Comparison of ENCODE assay signal across 8 mouse cellular contexts in the genomic region with DNA sequence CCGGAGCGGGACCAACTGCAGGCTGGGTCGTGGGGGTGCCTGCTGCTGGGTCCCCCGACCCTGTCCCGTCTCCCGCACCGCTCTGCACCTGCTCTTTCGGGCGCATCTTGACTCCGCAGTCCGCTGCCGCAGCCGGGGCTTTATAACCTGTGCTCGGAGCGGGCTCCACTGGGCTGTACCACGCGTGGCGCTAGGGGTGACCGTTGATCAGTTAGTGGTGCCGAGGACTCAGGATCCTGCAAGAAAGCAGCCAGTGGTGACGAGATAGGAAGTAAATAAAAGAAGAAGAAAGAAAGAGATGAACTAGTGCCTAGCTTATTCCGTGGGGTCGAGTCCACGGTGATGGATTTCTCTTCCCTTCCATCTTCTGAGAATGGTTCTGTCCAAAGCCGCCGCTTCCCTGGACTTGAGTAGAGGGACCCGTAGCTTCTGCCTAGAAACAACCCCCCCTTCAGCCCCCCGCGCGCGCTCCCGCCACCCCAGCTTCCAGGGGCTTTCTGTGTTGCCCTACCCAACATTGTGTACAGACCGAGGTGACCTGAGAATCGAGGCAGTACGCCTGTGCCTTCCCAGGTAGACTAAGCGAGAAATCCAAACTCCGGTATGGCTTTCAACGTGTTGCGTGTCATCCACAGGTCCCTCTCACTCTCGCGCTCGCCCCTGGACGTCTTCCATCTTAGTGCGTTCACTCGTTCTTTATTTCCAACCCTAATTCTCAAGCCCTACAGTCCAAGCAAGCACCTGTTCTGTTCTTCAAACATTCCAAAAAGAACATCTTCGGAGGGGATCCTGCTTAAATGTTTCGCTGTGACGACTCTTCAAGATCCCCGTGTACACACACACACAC. TPM values are rescaled to one million over a fixed set of nuclear protein-coding genes. Genes with fewer than 3 reads are reported as not detected.
A peak's percentile ranks its signal among the peaks of the same experiment; 100 is the strongest.
DNase-seq lines count a peak whose midpoint lies in the region; ATAC-seq and TF ChIP-seq lines count a peak whose summit lies in the region.

Gene Hap1 (minus strand): TSS at position 157 of the 847 bp plus-strand sequence.

- peak within 1 kb of the TSS; percentile 76 for H3K27ac ChIP-seq in forebrain, postnatal 0 days (ENCODE audit: low read depth, low read length)
- no peak within 1 kb of the TSS for H3K27ac ChIP-seq in hindbrain, embryonic 11.5 days (ENCODE audit: low read depth, low read length)
- peak within 1 kb of the TSS; percentile 51; the same call in 1 of the 2 replicates for H3K27ac ChIP-seq in lung, embryonic 16.5 days (ENCODE audit: low read length)
- H3K27ac ChIP-seq in olfactory bulb, adult 2 months (ENCODE audit: insufficient read depth, low read depth, low read length), result peak within 1 kb of the TSS; percentile 96
- no peak within 1 kb of the TSS for H3K27ac ChIP-seq in thymus, adult 2 months (ENCODE audit: control insufficient read depth, insufficient read depth, low read length)

- peak within 1 kb of the TSS; percentile 75 for H3K4me3 ChIP-seq in forebrain, postnatal 0 days (ENCODE audit: low read depth, low read length)
- H3K4me3 ChIP-seq in hindbrain, embryonic 11.5 days (ENCODE audit: low read depth, low read length), result peak within 1 kb of the TSS; percentile 79
- peak within 1 kb of the TSS; percentile 65 for H3K4me3 ChIP-seq in lung, embryonic 16.5 days (ENCODE audit: low read length)
- peak within 1 kb of the TSS; percentile 78 for H3K4me3 ChIP-seq in olfactory bulb, adult 2 months (ENCODE audit: insufficient read depth, low read depth, low read length)
- H3K4me3 ChIP-seq in thymus, adult 2 months (ENCODE audit: control insufficient read depth, insufficient read depth, low read length), result peak within 1 kb of the TSS; percentile 43

- no peak; the same call in none of the 2 replicates for TF ChIP-seq CTCF in forebrain, postnatal 0 days (IDR thresholded peaks at IDR 0.05; ENCODE audit: low read depth)
- TF ChIP-seq CTCF in olfactory bulb, adult 2 months (IDR thresholded peaks at IDR 0.05; ENCODE audit: insufficient read depth, low read depth, low read length), result no peak
- TF ChIP-seq CTCF in thymus, adult 2 months (IDR thresholded peaks at IDR 0.05; ENCODE audit: borderline replicate concordance, control insufficient read depth, extremely low read depth, insufficient read depth, low read length, poor library complexity), result no peak

- peak within 1 kb of the TSS; percentile 80 for H3K4me2 ChIP-seq in forebrain, postnatal 0 days (ENCODE audit: low read depth)
- H3K4me2 ChIP-seq in hindbrain, embryonic 11.5 days (replicated peaks; ENCODE audit: low read depth, low read length), result peak within 1 kb of the TSS; percentile 98
- H3K4me2 ChIP-seq in lung, embryonic 16.5 days (ENCODE audit: low read depth, low read length), result peak within 1 kb of the TSS; percentile 98

- H3K27me3 ChIP-seq in forebrain, postnatal 0 days (ENCODE audit: insufficient read depth, low read length), result no peaks in the 10 kb centered on the region
- peaks cover 18% of the 10 kb centered on the region; the same call in 1 of the 2 replicates for H3K27me3 ChIP-seq in hindbrain, embryonic 11.5 days (ENCODE audit: control insufficient read depth, insufficient read depth, low read length)
- peaks cover 57% of the 10 kb centered on the region for H3K27me3 ChIP-seq in lung, embryonic 16.5 days (ENCODE audit: control insufficient read depth, insufficient read depth, low read depth, low read length)
- H3K27me3 ChIP-seq in thymus, adult 2 months (ENCODE audit: control insufficient read depth, insufficient read depth, low read length), result peaks cover 7% of the 10 kb centered on the region; the same call in 1 of the 2 replicates

- H3K36me3 ChIP-seq in forebrain, postnatal 0 days (ENCODE audit: insufficient read depth), result no peaks in the 10 kb centered on the region
- no peaks in the 10 kb centered on the region for H3K36me3 ChIP-seq in hindbrain, embryonic 11.5 days (ENCODE audit: control insufficient read depth, insufficient read depth, low read length)
- no peaks in the 10 kb centered on the region for H3K36me3 ChIP-seq in lung, embryonic 16.5 days (ENCODE audit: control insufficient read depth, insufficient read depth, low read length)
- H3K36me3 ChIP-seq in thymus, adult 2 months (ENCODE audit: control insufficient read depth, insufficient read depth, low read length), result no peaks in the 10 kb centered on the region

- TF ChIP-seq POLR2A in olfactory bulb, adult 2 months (IDR thresholded peaks at IDR 0.05; ENCODE audit: insufficient read depth, low read depth, low read length), result peak; percentile 69
- TF ChIP-seq POLR2A in thymus, adult 2 months (IDR thresholded peaks at IDR 0.05; ENCODE audit: control insufficient read depth, extremely low read depth, insufficient read depth, low read length, poor library complexity), result no peak

- no peaks in the 10 kb centered on the region for H3K9me3 ChIP-seq in forebrain, postnatal 0 days (ENCODE audit: low read length)
- H3K9me3 ChIP-seq in hindbrain, embryonic 11.5 days (ENCODE audit: control insufficient read depth, low read length), result no peaks in the 10 kb centered on the region
- no peaks in the 10 kb centered on the region for H3K9me3 ChIP-seq in lung, embryonic 16.5 days (ENCODE audit: control insufficient read depth, low read length)

- no peaks in the 10 kb centered on the region for H3K4me1 ChIP-seq in forebrain, postnatal 0 days (ENCODE audit: insufficient read depth)
- H3K4me1 ChIP-seq in hindbrain, embryonic 11.5 days (replicated peaks; ENCODE audit: control insufficient read depth, insufficient read depth, low read length), result no peaks in the 10 kb centered on the region; the same call in 1 of the 2 replicates
- no peaks in the 10 kb centered on the region; the same call in 1 of the 2 replicates for H3K4me1 ChIP-seq in lung, embryonic 16.5 days (replicated peaks; ENCODE audit: control insufficient read depth, insufficient read depth, low read length)
- peaks cover 35% of the 10 kb centered on the region for H3K4me1 ChIP-seq in olfactory bulb, adult 2 months (ENCODE audit: control insufficient read depth, insufficient read depth, low read length)
- H3K4me1 ChIP-seq in thymus, adult 2 months (replicated peaks; ENCODE audit: control insufficient read depth, insufficient read depth, low read length), result peaks cover 20% of the 10 kb centered on the region

- 2% methylated on average over 49 of the region's 49 CpGs for WGBS in forebrain, postnatal 0 days
- 2% methylated on average over 48 of the region's 49 CpGs for WGBS in hindbrain, embryonic 11.5 days
- 2% methylated on average over 49 of the region's 49 CpGs for WGBS in lung, embryonic 16.5 days
- under 1% methylated on average over 49 of the region's 49 CpGs for WGBS in olfactory bulb, adult 2 months
- 4% methylated on average over 49 of the region's 49 CpGs for WGBS in thymus, adult 2 months

- ATAC-seq in forebrain, postnatal 0 days, result peak; percentile 81
- peak; percentile 79 for ATAC-seq in hindbrain, embryonic 11.5 days (ENCODE audit: low FRiP score)
- ATAC-seq in lung, embryonic 16.5 days (ENCODE audit: low read depth), result peak; percentile 70

- peak within 1 kb of the TSS; percentile 74 for H3K9ac ChIP-seq in forebrain, postnatal 0 days
- peak within 1 kb of the TSS; percentile 71 for H3K9ac ChIP-seq in hindbrain, embryonic 11.5 days (ENCODE audit: low read depth, low read length)
- peak within 1 kb of the TSS; percentile 73 for H3K9ac ChIP-seq in lung, embryonic 16.5 days (ENCODE audit: low read length)

- DNase-seq in MEL-GATA-1-ER (ENCODE audit: extremely low read depth, low read depth), result peak; percentile 74
- DNase-seq in cerebellum, adult 18-20 months, result peak; percentile 80 to 88
- DNase-seq in forebrain, postnatal 0 days, result peak; percentile 90
- peak; percentile 88 for DNase-seq in hindbrain, embryonic 11.5 days (ENCODE audit: low spot score)
- peak; percentile 73 to 81 for DNase-seq in layer of hippocampus, postnatal 10 days (ENCODE audit: low spot score in 2 of 2)
- DNase-seq in thymus, adult 2 months, result peak; percentile 56

RNA-seq across cellular contexts. Expression of gene Hap1, which starts in this region (rescaled TPM):
- 274 and 518 TPM in 2 replicates for total RNA-seq in forebrain, postnatal 0 days (2014; rRNA removed)
- 131 and 237 TPM in 2 replicates for polyA plus RNA-seq in forebrain, postnatal 0 days (2015; fragmentation: Nextera tagmentation; extraction: Ambion mirVana)
- polyA plus RNA-seq in hindbrain, embryonic 11.5 days (2014; fragmentation: Nextera tagmentation; extraction: Ambion mirVana), result 12.0 and 12.8 TPM in 2 replicates
- total RNA-seq in layer of hippocampus, postnatal 10 days (2021), result 100 to 1,000 TPM; 124 to 125 TPM
- 19.2 and 19.7 TPM in 2 replicates for polyA plus RNA-seq in lung, embryonic 16.5 days (2015; fragmentation: Nextera tagmentation; extraction: Ambion mirVana)
- not detected in 2 replicates for polyA plus RNA-seq in olfactory bulb, adult 2 months (2012; ENCODE audit: insufficient read depth, insufficient read length, low replicate concordance, missing spikeins)
- 7.7 and 8.6 TPM in 2 replicates for polyA plus RNA-seq in thymus, adult 2 months (2012; rRNA removed)

Comparison
In these comparisons a context has a peak if more than half of its experiments do, and no peak if none do; other contexts are left out.
1. H3K27ac ChIP-seq: peak in forebrain, postnatal 0 days (single experiment), lung, embryonic 16.5 days (single experiment) and olfactory bulb, adult 2 months (single experiment); none in hindbrain, embryonic 11.5 days (single experiment) and thymus, adult 2 months (single experiment).
2. Peak in every context shown above with its lines, with median percentiles within 50 percentile points of each other: DNase-seq, ATAC-seq, H3K4me2 ChIP-seq, H3K4me3 ChIP-seq and H3K9ac ChIP-seq.